Mouse (Mus musculus): Measurements from ENCODE around the gene Vmo1. TPM values are rescaled to one million over a fixed set of nuclear protein-coding genes. Genes with fewer than 3 reads are reported as not detected.
"Not testable (repeated sequence)": the region's sequence is repeated elsewhere in the genome, so short reads cannot be mapped to it uniquely, and the experiment has no call there.

The Vmo1 gene
- polyA plus RNA-seq, 1 experiment from 2014 or later, result 0.36 TPM

- H3K4me1 ChIP-seq, result no peaks in the 10 kb centered on the region
- H3K27ac ChIP-seq (replicated peaks), result no peak overlapping the region
- no peaks in the 10 kb centered on the region for H3K27me3 ChIP-seq
- no peak overlapping the region for H3K4me2 ChIP-seq (replicated peaks)
- no peaks in the 10 kb centered on the region for H3K9me3 ChIP-seq
- H3K4me3 ChIP-seq, result no peak overlapping the region
- no peaks in the 10 kb centered on the region for H3K36me3 ChIP-seq
- WGBS, result 82% methylated on average over 3 of the region's 3 CpGs
- no peak for ATAC-seq (replicated peaks)
- no peak overlapping the region for H3K9ac ChIP-seq (replicated peaks)
Observed at GRCm38 (mm10) chr11:70502018-70502417, 12.4 kb downstream of the Vmo1 start.

- Histone ChIP-seq H3K4me3 (no peak overlapping the region), H3K9ac (replicated peaks) (no peak overlapping the region), H3K27ac (replicated peaks) (no peak overlapping the region), H3K4me2 (replicated peaks) (no peak overlapping the region), H3K4me1 (no peaks in the 10 kb centered on the region), H3K9me3 (no peaks in the 10 kb centered on the region), H3K27me3 (no peaks in the 10 kb centered on the region), H3K36me3 (no peaks in the 10 kb centered on the region)
- 97% methylated on average over 1 of the region's 1 CpGs for WGBS
- ATAC-seq (replicated peaks), result no peak
Observed at GRCm38 (mm10) chr11:70500476-70500812, 14.0 kb downstream of the Vmo1 start.

- H3K4me2 ChIP-seq (replicated peaks), result no peak overlapping the region
- 67% methylated on average over 14 of the region's 14 CpGs for WGBS
Observed at GRCm38 (mm10) chr11:70499566-70500475, 14.6 kb downstream of the Vmo1 start.

GRCm38 (mm10) chr11:70489684-70490083, 24.7 kb downstream of the Vmo1 start:
- no peak overlapping the region for H3K9ac ChIP-seq (replicated peaks)
- no peaks in the 10 kb centered on the region for H3K27me3 ChIP-seq
- H3K4me2 ChIP-seq (replicated peaks), result no peak overlapping the region
- no peak overlapping the region for H3K4me3 ChIP-seq
- ATAC-seq (replicated peaks), result no peak
- H3K36me3 ChIP-seq, result no peaks in the 10 kb centered on the region
- H3K9me3 ChIP-seq, result no peaks in the 10 kb centered on the region
- WGBS, result 88% methylated on average over 6 of the region's 6 CpGs
- no peak overlapping the region for H3K27ac ChIP-seq (replicated peaks)
- H3K4me1 ChIP-seq, result no peaks in the 10 kb centered on the region

More at GRCm38 (mm10) chr11:70499566-70500475, 14.6 kb downstream of the Vmo1 start:
- H3K4me1 ChIP-seq, result no peaks in the 10 kb centered on the region
- H3K9ac ChIP-seq (replicated peaks), result no peak overlapping the region
- H3K36me3 ChIP-seq, result no peaks in the 10 kb centered on the region
- H3K27me3 ChIP-seq, result no peaks in the 10 kb centered on the region
- H3K27ac ChIP-seq (replicated peaks), result no peak overlapping the region
- H3K4me3 ChIP-seq, result no peak overlapping the region
- ATAC-seq (replicated peaks), result no peak
- H3K9me3 ChIP-seq, result no peaks in the 10 kb centered on the region

GRCm38 (mm10) chr11:70489138-70489537, 25.3 kb downstream of the Vmo1 start:
- no peaks in the 10 kb centered on the region for H3K9me3 ChIP-seq
- WGBS, result 85% methylated on average over 3 of the region's 3 CpGs
- ATAC-seq (replicated peaks), result no peak
- no peak overlapping the region for H3K4me3 ChIP-seq
- no peaks in the 10 kb centered on the region for H3K4me1 ChIP-seq
- H3K4me2 ChIP-seq (replicated peaks), result no peak overlapping the region
- H3K27ac ChIP-seq (replicated peaks), result no peak overlapping the region
- H3K36me3 ChIP-seq, result no peaks in the 10 kb centered on the region
- no peaks in the 10 kb centered on the region for H3K27me3 ChIP-seq
- no peak overlapping the region for H3K9ac ChIP-seq (replicated peaks)

GRCm38 (mm10) chr11:70487816-70488215, 26.6 kb downstream of the Vmo1 start:
- ATAC-seq (replicated peaks), result no peak
- Histone ChIP-seq H3K27ac (replicated peaks) (no peak overlapping the region), H3K9me3 (no peaks in the 10 kb centered on the region), H3K27me3 (no peaks in the 10 kb centered on the region), H3K4me1 (no peaks in the 10 kb centered on the region), H3K36me3 (no peaks in the 10 kb centered on the region), H3K4me2 (replicated peaks) (no peak overlapping the region), H3K4me3 (no peak overlapping the region), H3K9ac (replicated peaks) (no peak overlapping the region)
- WGBS, result 49% methylated on average over 4 of the region's 4 CpGs

GRCm38 (mm10) chr11:70485498-70485897, 28.9 kb downstream of the Vmo1 start:
- Histone ChIP-seq H3K27me3 (no peaks in the 10 kb centered on the region), H3K9me3 (no peaks in the 10 kb centered on the region), H3K4me3 (no peak overlapping the region), H3K4me1 (no peaks in the 10 kb centered on the region), H3K4me2 (replicated peaks) (no peak overlapping the region), H3K36me3 (no peaks in the 10 kb centered on the region), H3K27ac (replicated peaks) (no peak overlapping the region), H3K9ac (replicated peaks) (no peak overlapping the region)
- no peak for ATAC-seq (replicated peaks)
- 56% methylated on average over 2 of the region's 2 CpGs for WGBS

- Histone ChIP-seq H3K9me3 (no peaks in the 10 kb centered on the region), H3K27ac (replicated peaks) (no peak overlapping the region), H3K4me1 (no peaks in the 10 kb centered on the region), H3K9ac (replicated peaks) (no peak overlapping the region), H3K27me3 (no peaks in the 10 kb centered on the region), H3K36me3 (no peaks in the 10 kb centered on the region), H3K4me3 (no peak overlapping the region), H3K4me2 (replicated peaks) (no peak overlapping the region)
- no peak for ATAC-seq (replicated peaks)
- WGBS, result 77% methylated on average over 12 of the region's 12 CpGs
Observed at GRCm38 (mm10) chr11:70474872-70475534, 39.4 kb downstream of the Vmo1 start.

- H3K27ac ChIP-seq (replicated peaks); H3K36me3 ChIP-seq; ATAC-seq (replicated peaks); H3K9me3 ChIP-seq; H3K4me3 ChIP-seq; H3K4me2 ChIP-seq (replicated peaks); H3K27me3 ChIP-seq; H3K9ac ChIP-seq (replicated peaks); H3K4me1 ChIP-seq: not testable (repeated sequence)
- WGBS, result 93% methylated on average over 5 of the region's 5 CpGs
Observed at GRCm38 (mm10) chr11:70473291-70473690, 41.1 kb downstream of the Vmo1 start.

GRCm38 (mm10) chr11:70472716-70473115, 41.7 kb downstream of the Vmo1 start:
- Histone ChIP-seq H3K27me3 (no peaks in the 10 kb centered on the region), H3K36me3 (no peaks in the 10 kb centered on the region), H3K9me3 (no peaks in the 10 kb centered on the region), H3K4me2 (replicated peaks) (no peak overlapping the region), H3K4me3 (no peak overlapping the region), H3K4me1 (no peaks in the 10 kb centered on the region), H3K27ac (replicated peaks) (no peak overlapping the region), H3K9ac (replicated peaks) (no peak overlapping the region)
- no peak for ATAC-seq (replicated peaks)

- Histone ChIP-seq H3K4me1 (peaks cover 11% of the 10 kb centered on the region), H3K27ac (replicated peaks) (no peak overlapping the region), H3K4me2 (replicated peaks) (no peak overlapping the region), H3K9me3 (no peaks in the 10 kb centered on the region), H3K27me3 (no peaks in the 10 kb centered on the region), H3K36me3 (no peaks in the 10 kb centered on the region), H3K4me3 (no peak overlapping the region), H3K9ac (replicated peaks) (no peak overlapping the region)
- ATAC-seq (replicated peaks), result no peak
- WGBS, result 89% methylated on average over 3 of the region's 3 CpGs
Observed at GRCm38 (mm10) chr11:70469764-70470163, 44.7 kb downstream of the Vmo1 start.

- Histone ChIP-seq H3K9ac (replicated peaks) (no peak overlapping the region), H3K4me2 (replicated peaks) (no peak overlapping the region), H3K36me3 (no peaks in the 10 kb centered on the region), H3K27ac (replicated peaks) (no peak overlapping the region), H3K9me3 (no peaks in the 10 kb centered on the region), H3K4me3 (no peak overlapping the region), H3K27me3 (0 out of 2 replicates have a peak, but pooled peaks cover 7% of the 10 kb centered on the region), H3K4me1 (peaks cover 11% of the 10 kb centered on the region)
- WGBS, result 83% methylated on average over 5 of the region's 5 CpGs
- no peak for ATAC-seq (replicated peaks)
Observed at GRCm38 (mm10) chr11:70467902-70468619, 46.4 kb downstream of the Vmo1 start.
